In genomic region chr5:150452671-150453070, GRCm38 (mm10) we compare ENCODE assay signal across 22 mouse cellular contexts.
DNase-seq lines count a peak whose midpoint lies in the region; ATAC-seq and TF ChIP-seq lines count a peak whose summit lies in the region.
"Had no signal": no experiment of that assay in that cellular context is flagged by ENCODE, and none has a peak within 500 bp of the region (broad histone marks: within the 10 kb centered on the region; RNA-seq: fewer than 3 reads in every experiment).

No protein-coding gene starts in this region.

- TF ChIP-seq CTCF in kidney, adult 2 months (conservative IDR thresholded peaks at IDR 0.05; ENCODE audit: insufficient read depth, insufficient read length, low read depth, low read length) = no peak

- ATAC-seq in kidney, embryonic 16.5 days (ENCODE audit: low FRiP score, low TSS enrichment) = no peak
- ATAC-seq: activated CD4-positive, CD25-positive, alpha-beta regulatory T cell, adult 4 months; forebrain, embryonic 14.5 days; forebrain, postnatal 0 days; intestine, postnatal 0 days had no signal

- H3K9ac ChIP-seq in kidney, embryonic 16.5 days (replicated peaks; ENCODE audit: low read length) = no peak overlapping the region
- H3K9ac ChIP-seq: forebrain, postnatal 0 days; heart, embryonic 13.5 days; hindbrain, embryonic 12.5 days; hindbrain, embryonic 15.5 days had no signal

- H3K4me3 ChIP-seq in kidney, adult 2 months (ENCODE audit: insufficient read depth, low read depth, low read length) = no peak overlapping the region
- H3K4me3 ChIP-seq in kidney, embryonic 16.5 days (ENCODE audit: low read length) = no peak overlapping the region
- H3K4me3 ChIP-seq: heart, embryonic 10.5 days; heart, embryonic 13.5 days; hindbrain, embryonic 12.5 days; hindbrain, embryonic 15.5 days had no signal

- H3K4me1 ChIP-seq in kidney, adult 2 months (ENCODE audit: control insufficient read depth, insufficient read depth, low read length) = no peaks in the 10 kb centered on the region
- peaks cover 3% of the 10 kb centered on the region; the same call in 1 of the 2 replicates for H3K4me1 ChIP-seq in kidney, embryonic 16.5 days (ENCODE audit: insufficient read depth, low read length)
- H3K4me1 ChIP-seq: heart, embryonic 10.5 days; hindbrain, embryonic 12.5 days; hindbrain, embryonic 15.5 days had no signal

- H3K4me2 ChIP-seq in kidney, embryonic 16.5 days (replicated peaks; ENCODE audit: low read depth, low read length) = no peak overlapping the region
- H3K4me2 ChIP-seq: heart, embryonic 13.5 days; hindbrain, embryonic 12.5 days; hindbrain, embryonic 15.5 days had no signal

- 0 out of 2 replicates have a peak overlapping the region, but pooled peaks have one; percentile 48 for H3K27ac ChIP-seq in kidney, adult 2 months (ENCODE audit: insufficient read depth, low read depth, low read length)
- H3K27ac ChIP-seq in kidney, embryonic 16.5 days (ENCODE audit: low read length) = no peak overlapping the region
- H3K27ac ChIP-seq: heart, embryonic 10.5 days; heart, embryonic 13.5 days; hindbrain, embryonic 12.5 days; hindbrain, embryonic 15.5 days had no signal

- peak; percentile 10 for DNase-seq in kidney, adult 2 months
- DNase-seq in Muller cell, postnatal 12 days (ENCODE audit: inconsistent ontology term) = peak; percentile 63
- peak; percentile 21 for DNase-seq in fibroblast of lung, adult 2 months (ENCODE audit: low read depth)
- DNase-seq in thymus, postnatal 10 days (ENCODE audit: low spot score in 2 of 2) = no peak
- DNase-seq in frontal cortex, postnatal 10 days (ENCODE audit: low spot score in 2 of 2) = no peak
- DNase-seq: adrenal gland, adult 8-10 months; adrenal gland, postnatal 25 days; B cell, adult 2 months; cerebellum, adult 18-20 months; cerebellum, adult 9-10 months; cerebellum, postnatal 14 days; forebrain, postnatal 0 days; gastrocnemius, postnatal 25 days had no signal

- H3K36me3 ChIP-seq in kidney, adult 2 months (ENCODE audit: control insufficient read depth, insufficient read depth, low read length) = no peaks in the 10 kb centered on the region
- peaks cover 25% of the 10 kb centered on the region for H3K36me3 ChIP-seq in kidney, embryonic 16.5 days (ENCODE audit: insufficient read depth, low read length)
- H3K36me3 ChIP-seq: G1E had no signal

- H3K27me3 ChIP-seq in kidney, adult 2 months (replicated peaks; ENCODE audit: control insufficient read depth, insufficient read depth, low read length) = no peaks in the 10 kb centered on the region
- H3K27me3 ChIP-seq in kidney, embryonic 16.5 days (ENCODE audit: insufficient read depth, low read length) = no peaks in the 10 kb centered on the region
- H3K27me3 ChIP-seq: heart, embryonic 13.5 days; hindbrain, embryonic 12.5 days; hindbrain, embryonic 15.5 days had no signal

- TF ChIP-seq POLR2A in kidney, adult 2 months (IDR thresholded peaks at IDR 0.05; ENCODE audit: low read depth, low read length) = no peak

- H3K9me3 ChIP-seq in kidney, embryonic 16.5 days (ENCODE audit: low read length) = peaks cover 10% of the 10 kb centered on the region

Comparison
In these comparisons a context has a peak if more than half of its experiments do, and no peak if none do; other contexts are left out.
1. DNase-seq: peak in kidney, adult 2 months (single experiment), Muller cell, postnatal 12 days (single experiment) and fibroblast of lung, adult 2 months (single experiment); none in thymus, postnatal 10 days (0 of 2) and frontal cortex, postnatal 10 days (0 of 2).